Mouse (Mus musculus): ENCODE results near the gene Chrna9.

DNA sequence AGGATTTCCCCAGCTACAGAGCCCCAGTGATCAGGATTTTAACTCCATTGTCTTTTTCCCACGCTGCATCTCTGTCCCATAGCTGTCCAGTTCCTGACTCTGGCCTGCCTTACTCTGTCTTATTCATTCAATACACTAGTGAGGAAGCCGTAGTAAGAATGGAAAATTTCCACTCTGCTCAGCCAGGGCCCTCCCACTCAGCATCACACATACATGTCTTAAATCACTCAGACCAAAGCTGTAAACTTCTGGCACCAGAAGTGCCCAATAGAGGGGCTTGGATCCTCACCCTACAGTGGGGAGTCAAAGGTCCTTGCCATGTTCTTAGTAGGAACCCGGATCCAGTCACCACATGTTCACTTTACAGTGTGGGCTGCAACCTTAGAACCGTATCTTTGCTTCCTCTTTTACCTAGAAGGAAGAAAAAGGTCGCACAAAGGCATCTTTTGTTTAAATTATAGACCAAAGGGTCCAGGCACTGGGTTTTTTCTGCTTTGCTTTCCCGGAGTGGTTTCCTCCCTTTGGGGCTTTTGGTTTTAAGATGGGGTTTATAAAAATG is 65.9 kb downstream of the Chrna9 start:
- TF ChIP-seq POLR2A (IDR thresholded peaks at IDR 0.05; ENCODE audit: control insufficient read depth, low read depth, low read length) (no peak), CTCF (IDR thresholded peaks at IDR 0.05; ENCODE audit: control insufficient read depth, insufficient read depth, insufficient replicate concordance, low read depth, low read length) (no peak)
